Mouse (Mus musculus): ENCODE results near the gene Nrde2. TPM values are rescaled to one million over a fixed set of nuclear protein-coding genes. Genes with fewer than 3 reads are reported as not detected.

Gene Nrde2
- polyA plus RNA-seq, 1 experiment from 2014 or later = 12.7 TPM

DNA sequence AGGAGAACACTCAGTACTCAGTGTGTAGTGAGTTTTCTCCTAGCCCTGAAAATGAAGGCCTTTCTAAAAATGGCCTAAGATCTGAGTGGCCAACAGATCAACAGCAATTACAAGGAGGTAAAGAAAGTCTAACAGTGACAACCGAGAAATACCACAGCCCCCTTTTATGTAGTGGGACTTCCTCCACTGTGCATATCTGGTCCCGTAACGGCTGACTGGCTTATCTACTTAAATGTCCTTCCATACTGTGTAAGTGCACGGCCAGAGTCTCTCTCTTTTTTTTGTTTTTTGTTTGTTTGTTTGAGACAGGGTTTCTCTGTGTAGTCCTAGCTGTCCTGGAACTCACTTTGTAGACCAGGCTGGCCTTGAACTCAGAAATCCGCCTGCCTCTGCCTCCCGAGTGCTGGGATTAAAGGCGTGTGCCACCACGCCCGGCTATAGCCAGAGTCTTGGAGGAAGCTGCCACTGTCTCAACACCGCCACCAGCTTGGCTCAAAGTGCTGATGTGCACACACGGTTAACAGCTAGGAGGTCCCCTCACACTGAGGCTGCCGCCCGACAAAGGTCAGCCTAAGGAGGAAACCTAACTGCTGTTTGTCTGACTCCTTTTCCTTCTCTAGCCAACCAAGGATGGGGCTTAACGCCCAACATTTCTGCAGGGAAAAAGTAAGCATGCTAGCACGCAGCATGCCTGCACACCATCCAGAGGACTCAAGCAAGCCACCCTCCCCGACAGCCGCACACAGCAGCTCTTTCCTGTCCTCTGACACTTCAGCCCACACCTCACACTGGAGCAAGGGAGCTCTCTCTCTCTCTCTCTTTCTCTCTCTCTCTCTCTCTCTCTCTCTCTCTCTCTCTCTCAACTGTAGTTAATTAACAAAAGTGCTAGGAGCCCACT lies 32.2 kb downstream of the Nrde2 start:
- H3K27ac ChIP-seq (ENCODE audit: low read length) = no peak overlapping the region
- ATAC-seq = no peak
- 89% methylated on average over 17 of the region's 17 CpGs for WGBS

DNA sequence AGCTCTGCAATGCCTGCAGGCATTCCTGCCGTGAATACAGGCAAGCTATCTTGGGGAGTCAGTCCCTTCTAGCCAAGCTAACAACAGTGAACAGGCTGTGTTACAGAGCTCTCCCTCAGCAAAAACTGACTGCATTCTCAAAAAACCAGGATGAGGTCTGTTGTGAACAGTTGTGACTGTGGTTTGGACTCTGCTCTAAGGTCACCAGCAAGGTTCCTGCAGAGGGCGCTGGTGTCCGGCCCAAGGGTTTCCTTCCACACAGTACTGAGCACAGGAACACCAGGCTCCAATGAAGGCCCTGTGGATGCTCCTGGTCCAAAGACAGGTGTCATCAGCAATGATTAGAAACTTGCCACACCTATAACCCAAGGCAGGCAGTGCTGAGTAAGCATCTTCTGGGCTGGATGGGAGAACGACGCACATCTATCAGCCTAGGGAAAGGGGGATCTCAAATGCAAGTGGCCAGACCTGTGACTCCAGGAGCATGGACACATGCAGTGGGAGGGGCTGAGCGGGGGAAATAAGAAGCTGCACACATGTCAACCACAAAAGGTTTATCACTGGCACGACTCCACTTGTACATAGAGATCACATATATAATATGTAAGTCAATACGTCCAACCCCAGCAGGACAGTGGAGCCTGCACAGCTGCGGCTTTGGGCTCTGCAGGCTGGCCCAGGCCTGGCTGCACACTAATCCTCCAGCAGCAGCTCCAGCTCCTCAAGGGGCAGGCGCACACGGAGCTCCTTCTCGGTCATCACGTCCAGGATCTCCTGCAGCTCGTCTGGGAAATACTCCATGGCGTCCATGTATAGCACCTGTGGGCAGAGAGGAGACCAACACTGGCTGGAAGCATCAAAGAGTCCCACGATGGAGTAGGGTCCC lies 34.3 kb downstream of the Nrde2 start:
- 79% methylated on average over 16 of the region's 16 CpGs for WGBS

More for the DNA sequence above, 32.2 kb downstream of the Nrde2 start:
- no peak overlapping the region for H3K4me3 ChIP-seq (ENCODE audit: low read depth, low read length)
- H3K27me3 ChIP-seq (ENCODE audit: control insufficient read depth, insufficient read depth, low read depth, low read length) = no peaks in the 10 kb centered on the region
- H3K36me3 ChIP-seq (ENCODE audit: control insufficient read depth, insufficient read depth, low read length) = peaks cover 25% of the 10 kb centered on the region
- no peak overlapping the region for H3K9ac ChIP-seq (ENCODE audit: low read depth, low read length)
- H3K4me2 ChIP-seq (ENCODE audit: low read length) = no peak overlapping the region
- no peaks in the 10 kb centered on the region for H3K4me1 ChIP-seq (ENCODE audit: control insufficient read depth, insufficient read depth, low read length)
- no peaks in the 10 kb centered on the region for H3K9me3 ChIP-seq (replicated peaks; ENCODE audit: control insufficient read depth, low read length, poor library complexity, severe bottlenecking)

DNA sequence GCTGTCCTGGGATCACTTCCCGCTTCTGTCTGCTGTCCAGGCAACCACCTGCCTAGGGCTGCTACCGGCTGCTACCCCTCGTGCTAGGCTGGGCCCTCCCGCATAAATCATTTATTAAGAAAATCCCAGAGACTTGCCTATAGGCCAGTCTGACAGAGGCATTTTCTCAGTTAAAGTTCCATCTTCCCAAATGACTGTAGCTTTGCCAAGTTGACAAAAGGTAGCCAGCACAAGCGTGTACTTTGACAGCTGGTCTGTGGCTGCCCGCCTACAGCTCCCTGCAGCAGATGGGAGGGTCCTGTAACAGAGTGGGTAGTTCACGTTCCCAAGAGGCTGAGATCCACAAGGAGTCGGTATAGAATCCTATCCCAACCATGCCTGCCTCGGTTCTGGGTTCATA lies 36.0 kb downstream of the Nrde2 start:
- Histone ChIP-seq H3K27me3 (ENCODE audit: control insufficient read depth, insufficient read depth, low read depth, low read length) (no peaks in the 10 kb centered on the region), H3K36me3 (ENCODE audit: control insufficient read depth, insufficient read depth, low read length) (peaks cover 48% of the 10 kb centered on the region), H3K4me1 (ENCODE audit: control insufficient read depth, insufficient read depth, low read length) (no peaks in the 10 kb centered on the region), H3K4me3 (ENCODE audit: low read depth, low read length) (no peak overlapping the region), H3K9me3 (replicated peaks; ENCODE audit: control insufficient read depth, low read length, poor library complexity, severe bottlenecking) (no peaks in the 10 kb centered on the region), H3K9ac (ENCODE audit: low read depth, low read length) (no peak overlapping the region), H3K4me2 (ENCODE audit: low read length) (no peak overlapping the region), H3K27ac (ENCODE audit: low read length) (no peak overlapping the region)
- WGBS = 83% methylated on average over 9 of the region's 9 CpGs
- ATAC-seq = no peak

More for the DNA sequence above, 34.3 kb downstream of the Nrde2 start:
- Histone ChIP-seq H3K27ac (ENCODE audit: low read length) (no peak overlapping the region), H3K4me2 (ENCODE audit: low read length) (no peak overlapping the region), H3K4me3 (ENCODE audit: low read depth, low read length) (no peak overlapping the region), H3K36me3 (ENCODE audit: control insufficient read depth, insufficient read depth, low read length) (peaks cover 33% of the 10 kb centered on the region), H3K9ac (ENCODE audit: low read depth, low read length) (no peak overlapping the region), H3K27me3 (ENCODE audit: control insufficient read depth, insufficient read depth, low read depth, low read length) (no peaks in the 10 kb centered on the region), H3K4me1 (ENCODE audit: control insufficient read depth, insufficient read depth, low read length) (no peaks in the 10 kb centered on the region), H3K9me3 (replicated peaks; ENCODE audit: control insufficient read depth, low read length, poor library complexity, severe bottlenecking) (no peaks in the 10 kb centered on the region)
- no peak for ATAC-seq

DNA sequence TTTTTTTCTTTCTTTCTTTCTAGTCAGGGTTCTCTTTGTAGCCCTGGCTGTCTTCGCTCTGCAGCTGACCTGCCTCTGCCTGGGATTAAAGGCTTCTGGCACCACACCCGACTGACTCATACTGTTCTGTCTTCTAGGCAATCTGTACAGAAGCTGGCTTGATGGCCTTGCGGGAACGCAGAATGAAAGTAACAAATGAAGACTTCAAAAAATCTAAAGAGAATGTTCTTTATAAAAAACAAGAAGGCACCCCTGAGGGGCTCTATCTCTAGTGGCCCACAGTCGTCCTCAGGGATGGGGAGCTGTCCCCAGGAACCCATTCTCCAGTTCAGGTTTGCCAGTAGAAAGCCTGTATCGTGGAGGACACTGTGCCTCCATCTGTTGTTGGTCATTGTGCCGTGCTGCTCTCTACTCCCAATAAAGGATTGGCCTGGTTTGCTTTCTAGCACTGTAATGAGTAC lies 36.5 kb downstream of the Nrde2 start:
- Histone ChIP-seq H3K27ac (ENCODE audit: low read length) (no peak overlapping the region), H3K4me3 (ENCODE audit: low read depth, low read length) (no peak overlapping the region), H3K36me3 (ENCODE audit: control insufficient read depth, insufficient read depth, low read length) (peaks cover 53% of the 10 kb centered on the region), H3K9ac (ENCODE audit: low read depth, low read length) (no peak overlapping the region), H3K27me3 (ENCODE audit: control insufficient read depth, insufficient read depth, low read depth, low read length) (no peaks in the 10 kb centered on the region), H3K9me3 (replicated peaks; ENCODE audit: control insufficient read depth, low read length, poor library complexity, severe bottlenecking) (no peaks in the 10 kb centered on the region), H3K4me2 (ENCODE audit: low read length) (no peak overlapping the region), H3K4me1 (ENCODE audit: control insufficient read depth, insufficient read depth, low read length) (no peaks in the 10 kb centered on the region)
- WGBS = 83% methylated on average over 7 of the region's 7 CpGs
- ATAC-seq = no peak

DNA sequence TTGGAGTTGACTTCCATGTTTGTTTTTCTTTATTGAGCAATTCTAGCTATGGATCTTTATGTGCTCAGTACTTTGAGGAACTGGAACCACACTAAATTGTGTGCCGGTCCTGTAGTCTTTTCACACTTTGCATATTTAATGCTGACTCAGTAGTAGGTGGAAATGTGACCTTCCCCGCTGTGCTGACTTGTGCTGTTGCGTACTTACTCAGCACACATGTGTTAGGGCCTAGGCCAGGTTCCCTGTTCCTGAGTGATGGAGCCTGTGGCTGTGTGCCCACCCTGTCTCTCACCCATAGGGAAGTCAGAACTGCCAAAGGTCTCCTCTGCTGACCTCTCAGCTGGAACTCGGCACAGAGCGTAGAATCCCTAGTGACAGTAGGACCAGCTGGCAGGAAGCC lies 43.5 kb downstream of the Nrde2 start:
- H3K4me2 ChIP-seq (ENCODE audit: low read length) = no peak overlapping the region
- H3K4me3 ChIP-seq (ENCODE audit: low read depth, low read length) = no peak overlapping the region
- no peak for ATAC-seq
- H3K9me3 ChIP-seq (replicated peaks; ENCODE audit: control insufficient read depth, low read length, poor library complexity, severe bottlenecking) = no peaks in the 10 kb centered on the region
- H3K36me3 ChIP-seq (ENCODE audit: control insufficient read depth, insufficient read depth, low read length) = peaks cover 68% of the 10 kb centered on the region
- H3K9ac ChIP-seq (ENCODE audit: low read depth, low read length) = no peak overlapping the region
- H3K4me1 ChIP-seq (ENCODE audit: control insufficient read depth, insufficient read depth, low read length) = peaks cover 5% of the 10 kb centered on the region
- H3K27ac ChIP-seq (ENCODE audit: low read length) = no peak overlapping the region
- H3K27me3 ChIP-seq (ENCODE audit: control insufficient read depth, insufficient read depth, low read depth, low read length) = no peaks in the 10 kb centered on the region
- WGBS = 91% methylated on average over 5 of the region's 5 CpGs

DNA sequence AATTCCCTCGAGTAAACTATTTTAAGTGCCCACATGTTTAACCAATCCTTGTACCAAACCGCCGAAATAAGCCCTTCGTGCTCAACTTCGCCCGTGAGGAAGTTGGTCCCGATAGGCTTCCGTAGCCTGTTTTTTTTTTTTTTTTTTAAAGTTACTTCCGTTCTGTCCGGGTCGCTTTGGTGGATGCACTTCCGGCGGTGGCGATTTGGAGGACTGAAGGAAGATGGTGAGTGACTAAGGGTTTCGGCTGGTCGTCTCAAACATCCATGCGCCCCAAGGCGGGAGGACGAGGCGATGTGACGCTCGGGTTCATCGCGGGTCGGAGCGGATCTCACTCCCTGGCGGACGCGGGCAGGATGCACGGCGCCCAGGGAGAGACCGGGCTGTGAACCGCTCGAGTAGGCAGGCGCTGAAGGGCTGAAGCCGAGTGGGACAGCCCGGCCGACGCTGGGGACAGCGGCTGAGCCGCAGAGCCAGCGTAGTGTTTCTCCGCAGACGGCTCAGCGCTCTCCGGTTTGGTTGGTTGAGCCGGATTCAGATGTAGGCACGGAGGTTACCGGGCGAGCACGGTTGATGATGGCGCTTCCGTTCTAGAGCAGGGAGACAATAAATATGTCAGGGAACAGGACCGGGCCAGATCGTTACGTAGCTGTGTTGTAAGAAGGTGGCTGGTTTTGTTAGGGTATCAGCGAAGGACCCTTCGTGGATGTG lies 49.3 kb downstream of the Nrde2 start, which contains the start of gene Psmc1:
Psmc1 (plus strand) TSS at position 169 of the 711 bp plus-strand sequence.
- under 1% methylated on average over 58 of the region's 58 CpGs for WGBS
- ATAC-seq = peak; percentile 85
- H3K9me3 ChIP-seq (replicated peaks; ENCODE audit: control insufficient read depth, low read length, poor library complexity, severe bottlenecking) = no peaks in the 10 kb centered on the region
- peaks cover 14% of the 10 kb centered on the region for H3K36me3 ChIP-seq (ENCODE audit: control insufficient read depth, insufficient read depth, low read length)
- peak within 1 kb of the TSS; percentile 93 for H3K27ac ChIP-seq (ENCODE audit: low read length)
- peak within 1 kb of the TSS; percentile 96 for H3K9ac ChIP-seq (ENCODE audit: low read depth, low read length)
- H3K27me3 ChIP-seq (ENCODE audit: control insufficient read depth, insufficient read depth, low read depth, low read length) = no peaks in the 10 kb centered on the region
- H3K4me1 ChIP-seq (ENCODE audit: control insufficient read depth, insufficient read depth, low read length) = peaks cover 11% of the 10 kb centered on the region
- H3K4me3 ChIP-seq (ENCODE audit: low read depth, low read length) = peak within 1 kb of the TSS; percentile 98
- peak within 1 kb of the TSS; percentile 90 for H3K4me2 ChIP-seq (ENCODE audit: low read length)

DNA sequence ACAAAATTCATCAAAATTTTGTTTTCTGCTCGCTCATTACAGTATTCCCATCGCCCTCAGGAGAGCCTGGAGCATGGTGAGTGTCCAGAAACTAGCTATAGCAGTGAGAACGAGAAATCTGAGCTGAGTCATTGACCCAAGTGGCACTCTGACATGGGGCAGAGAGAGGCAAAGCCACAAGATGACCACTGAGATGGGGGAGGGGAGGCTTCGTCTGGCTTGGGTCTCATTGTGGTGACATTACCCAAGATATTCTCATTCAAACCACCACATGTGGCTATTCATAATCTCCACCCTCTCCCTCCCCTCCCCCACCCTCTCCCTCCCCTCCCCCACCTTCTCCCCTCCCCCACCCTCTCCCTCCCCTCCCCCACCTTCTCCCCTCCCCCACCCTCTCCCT lies 52.0 kb downstream of the Nrde2 start:
- no peak overlapping the region for H3K27ac ChIP-seq (ENCODE audit: low read length)
- no peak overlapping the region for H3K4me3 ChIP-seq (ENCODE audit: low read depth, low read length)
- no peaks in the 10 kb centered on the region for H3K9me3 ChIP-seq (replicated peaks; ENCODE audit: control insufficient read depth, low read length, poor library complexity, severe bottlenecking)
- H3K4me2 ChIP-seq (ENCODE audit: low read length) = no peak overlapping the region
- H3K4me1 ChIP-seq (ENCODE audit: control insufficient read depth, insufficient read depth, low read length) = peaks cover 11% of the 10 kb centered on the region
- no peaks in the 10 kb centered on the region for H3K27me3 ChIP-seq (ENCODE audit: control insufficient read depth, insufficient read depth, low read depth, low read length)
- 52% methylated on average over 4 of the region's 4 CpGs for WGBS
- H3K36me3 ChIP-seq (ENCODE audit: control insufficient read depth, insufficient read depth, low read length) = peaks cover 3% of the 10 kb centered on the region; the same call in 1 of the 2 replicates
- no peak overlapping the region for H3K9ac ChIP-seq (ENCODE audit: low read depth, low read length)
- ATAC-seq = no peak

DNA sequence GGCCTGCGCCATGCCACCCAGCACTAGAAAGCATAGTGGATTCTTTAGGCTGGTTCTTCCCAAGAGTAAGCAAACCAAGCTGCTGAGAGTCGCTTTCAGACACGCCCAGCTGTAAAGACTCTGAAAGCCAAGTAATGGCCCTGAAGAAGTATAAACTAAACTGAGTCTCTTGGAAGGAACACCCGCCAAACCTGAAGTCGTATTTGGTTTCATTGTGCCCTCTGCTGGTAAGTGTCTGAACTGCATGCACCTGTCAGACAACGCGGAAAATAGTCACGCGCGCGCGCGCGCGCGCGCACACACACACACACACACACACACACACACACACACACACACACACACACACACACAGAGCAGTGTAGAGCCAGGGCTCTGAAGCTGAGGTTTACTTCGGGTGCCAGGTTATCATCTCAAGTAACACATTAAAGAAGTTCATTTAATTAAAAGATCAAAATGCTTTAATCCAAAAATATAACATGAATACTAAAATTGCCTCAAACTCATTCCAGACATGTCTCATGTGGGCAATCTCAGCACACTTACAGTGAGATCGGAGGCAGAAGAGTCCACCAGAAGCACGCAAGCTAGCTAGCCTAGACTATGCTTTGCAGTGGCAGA lies 53.1 kb downstream of the Nrde2 start:
- peak overlapping the region; percentile 33; the same call in 1 of the 2 replicates for H3K4me2 ChIP-seq (ENCODE audit: low read length)

More for the DNA sequence above, 53.1 kb downstream of the Nrde2 start:
- H3K9me3 ChIP-seq (replicated peaks; ENCODE audit: control insufficient read depth, low read length, poor library complexity, severe bottlenecking) = no peaks in the 10 kb centered on the region
- 13% methylated on average over 20 of the region's 20 CpGs for WGBS
- H3K27me3 ChIP-seq (ENCODE audit: control insufficient read depth, insufficient read depth, low read depth, low read length) = no peaks in the 10 kb centered on the region
- H3K36me3 ChIP-seq (ENCODE audit: control insufficient read depth, insufficient read depth, low read length) = no peaks in the 10 kb centered on the region
- no peak overlapping the region for H3K4me3 ChIP-seq (ENCODE audit: low read depth, low read length)
- no peak for ATAC-seq
- peaks cover 10% of the 10 kb centered on the region for H3K4me1 ChIP-seq (ENCODE audit: control insufficient read depth, insufficient read depth, low read length)
- no peak overlapping the region for H3K27ac ChIP-seq (ENCODE audit: low read length)
- no peak overlapping the region for H3K9ac ChIP-seq (ENCODE audit: low read depth, low read length)

Data from midbrain, embryonic 16.5 days (tissue).